Mouse (Mus musculus) liver, embryonic 14.5 days (tissue): ENCODE data around the gene Fbxo31. TPM values are rescaled to one million over a fixed set of nuclear protein-coding genes. Genes with fewer than 3 reads are reported as not detected.
A peak's percentile ranks its signal among the peaks of the same experiment; 100 is the strongest.

Source experiments
- ATAC-seq: fragments of 200-750 bp; cut with Nextera tagmentation; 2 replicates; pipeline ENCODE4 v1.8.0; 2017; ENCODE audit warnings: moderate number of reproducible peaks, mild to moderate bottlenecking, moderate library complexity; ENCODE audit not compliant: insufficient read depth
- DNase-seq, 3 experiments: peaks; one replicate each; pipeline ENCODE4 v3.0.0-alpha.2; 2012 to 2013; ENCODE audit warnings: low read depth in 3 of 3, low spot score in 3 of 3
- H3K27ac ChIP-seq: fragments of 300-500 bp; sonication (generic); 2 replicates; pipeline ENCODE4 v1.5.1; 2014; ENCODE audit warnings: moderate library complexity, mild to moderate bottlenecking, control low read depth, inconsistent platforms
- H3K27me3 ChIP-seq: fragments of 300-500 bp; sonication (generic); 2 replicates; pipeline ENCODE4 v1.6.1; 2014; ENCODE audit warnings: mild to moderate bottlenecking, low read length, moderate library complexity; ENCODE audit not compliant: control insufficient read depth, insufficient read depth
- H3K36me3 ChIP-seq: fragments of 300-500 bp; sonication (generic); replicated peaks from 2 replicates; pipeline ENCODE4 v1.6.1; 2014; ENCODE audit warnings: low read depth; ENCODE audit not compliant: control insufficient read depth, insufficient read depth
- H3K4me1 ChIP-seq, 2 experiments: fragments of 200-500 bp in 1 of 2; fragments of 300-500 bp in 1 of 2; sonication (generic) in 1 of 2; replicated peaks; 2 replicates each; pipeline ENCODE4 v1.6.1; 2012 to 2014; ENCODE audit warnings: antibody characterized with exemption in 1 of 2, inconsistent platforms in 1 of 2, low read length in 1 of 2; ENCODE audit not compliant: control insufficient read depth in 2 of 2, insufficient read depth in 2 of 2
- H3K4me2 ChIP-seq: fragments of 300-500 bp; sonication (generic); 2 replicates; pipeline ENCODE4 v1.6.1; 2014; ENCODE audit warnings: low read depth, mild to moderate bottlenecking, control low read depth, moderate library complexity
- H3K4me3 ChIP-seq, 2 experiments: fragments of 200-500 bp in 1 of 2; fragments of 300-500 bp in 1 of 2; sonication (generic) in 1 of 2; 2 replicates each; pipeline ENCODE4 v1.5.1; 2012 to 2014; ENCODE audit warnings: low read depth in 2 of 2, low read length in 2 of 2, mild to moderate bottlenecking in 2 of 2, control low read depth in 1 of 2, inconsistent platforms in 1 of 2, moderate library complexity in 1 of 2; ENCODE audit not compliant: insufficient read depth in 1 of 2
- H3K9ac ChIP-seq: fragments of 300-500 bp; sonication (generic); replicated peaks from 2 replicates; pipeline ENCODE4 v1.6.1; 2014; ENCODE audit warnings: mild to moderate bottlenecking, control low read depth, moderate library complexity
- H3K9me3 ChIP-seq: fragments of 300-500 bp; sonication (generic); 2 replicates; pipeline ENCODE4 v1.6.1; 2016; ENCODE audit warnings: low read length, mixed read lengths; ENCODE audit not compliant: control insufficient read depth
- CTCF ChIP-seq: IDR thresholded peaks from 2 replicates; pipeline ENCODE4 v1.5.1; 2016; ENCODE audit warnings: antibody characterized with exemption, low read depth, control low read depth
- EP300 ChIP-seq: IDR thresholded peaks from 2 replicates; pipeline ENCODE4 v1.6.1; 2016; ENCODE audit warnings: antibody characterized with exemption, low read depth
- WGBS: fragments of 180-500 bp; shearing (Covaris S2); extraction: QIAGEN DNeasy Blood & Tissue Kit; methylation state at CpG from one replicate; pipeline ENCODE4 v1.1.7; 2014; ENCODE audit not compliant: insufficient replicate concordance; 5-methylcytosine and 5-hydroxymethylcytosine counted together
- polyA plus RNA-seq, 2 experiments: library from polyadenylated mRNA; depleted of rRNA in 1 of 2; stranded (reverse) in 1 of 2; unstranded in 1 of 2; fragments of >200 nt; fragmentation: Nextera tagmentation in 1 of 2; extraction: Ambion mirVana in 1 of 2; gene quantifications; 2 replicates each; pipeline versions ENCODE4 v1.2.1 to v1.2.3; 2012 to 2014

The Fbxo31 gene
- polyA plus RNA-seq, 2 experiments = 5.8 to 6.6 TPM

GRCm38 (mm10) chr8:121580465-121580864 is 1.9 kb upstream of the Fbxo31 start:
- no peaks in the 10 kb centered on the region for H3K27me3 ChIP-seq
- peaks cover 4 to 14% of the 10 kb centered on the region in 2 experiments for H3K4me1 ChIP-seq
- no peak overlapping the region for H3K9ac ChIP-seq
- no peak overlapping the region for H3K4me3 ChIP-seq
- H3K9me3 ChIP-seq = no peaks in the 10 kb centered on the region
- TF ChIP-seq EP300 = no peak
- TF ChIP-seq CTCF = no peak
- H3K36me3 ChIP-seq = no peaks in the 10 kb centered on the region
- DNase-seq = no peak
- H3K4me2 ChIP-seq = no peak overlapping the region
- ATAC-seq = no peak
- WGBS = 44% methylated on average over 9 of the region's 9 CpGs
- H3K27ac ChIP-seq = no peak overlapping the region

GRCm38 (mm10) chr8:121577751-121578675 is 593 bp downstream of the Fbxo31 start:
- H3K27ac ChIP-seq = peak overlapping the region; percentile 46
- peak overlapping the region; percentile 86 for H3K4me2 ChIP-seq
- 3% methylated on average over 44 of the region's 44 CpGs for WGBS
- TF ChIP-seq EP300 = no peak
- H3K9me3 ChIP-seq = no peaks in the 10 kb centered on the region
- no peaks in the 10 kb centered on the region for H3K27me3 ChIP-seq
- peak; percentile 44 for ATAC-seq
- DNase-seq = no peak
- peaks cover 0 to 13% of the 10 kb centered on the region in 2 experiments for H3K4me1 ChIP-seq
- H3K36me3 ChIP-seq = no peaks in the 10 kb centered on the region
- H3K4me3 ChIP-seq = peak overlapping the region; percentile 70 to 85
- H3K9ac ChIP-seq = peak overlapping the region; percentile 74

- Histone ChIP-seq H3K9me3 (no peaks in the 10 kb centered on the region), H3K27ac (no peak overlapping the region), H3K27me3 (no peaks in the 10 kb centered on the region), H3K4me1 (peaks cover 0 to 16% of the 10 kb centered on the region in 2 experiments), H3K36me3 (no peaks in the 10 kb centered on the region), H3K9ac (no peak overlapping the region), H3K4me3 (no peak overlapping the region), H3K4me2 (no peak overlapping the region)
- ATAC-seq (no peak), DNase-seq (no peak)
- 70% methylated on average over 3 of the region's 3 CpGs for WGBS
- no peak for TF ChIP-seq EP300
- TF ChIP-seq CTCF = no peak
Measured at GRCm38 (mm10) chr8:121575661-121576060, 2.9 kb downstream of the Fbxo31 start.

- Histone ChIP-seq H3K9ac (no peak overlapping the region), H3K27me3 (no peaks in the 10 kb centered on the region), H3K4me2 (no peak overlapping the region), H3K9me3 (no peaks in the 10 kb centered on the region), H3K4me3 (no peak overlapping the region), H3K36me3 (no peaks in the 10 kb centered on the region), H3K27ac (no peak overlapping the region), H3K4me1 (peaks cover 0 to 13% of the 10 kb centered on the region in 2 experiments)
- DNase-seq (no peak), ATAC-seq (peak; percentile 58)
- WGBS = 48% methylated on average over 3 of the region's 3 CpGs
- TF ChIP-seq CTCF = no peak
- TF ChIP-seq EP300 = no peak
Measured at GRCm38 (mm10) chr8:121573275-121573674, 5.3 kb downstream of the Fbxo31 start.

GRCm38 (mm10) chr8:121572121-121572520 is 6.5 kb downstream of the Fbxo31 start:
- WGBS = 64% methylated on average over 7 of the region's 7 CpGs
- TF ChIP-seq CTCF = no peak
- no peak for TF ChIP-seq EP300

More at GRCm38 (mm10) chr8:121572121-121572520, 6.5 kb downstream of the Fbxo31 start:
- Histone ChIP-seq H3K27ac (no peak overlapping the region), H3K4me1 (peaks cover 0 to 10% of the 10 kb centered on the region in 2 experiments), H3K9me3 (no peaks in the 10 kb centered on the region), H3K27me3 (no peaks in the 10 kb centered on the region), H3K9ac (no peak overlapping the region), H3K36me3 (no peaks in the 10 kb centered on the region), H3K4me2 (no peak overlapping the region), H3K4me3 (no peak overlapping the region)
- ATAC-seq (no peak), DNase-seq (no peak)
